Mouse (Mus musculus): ENCODE results near the gene Ankrd54.
"Not testable (repeated sequence)": the region's sequence is repeated elsewhere in the genome, so short reads cannot be mapped to it uniquely, and the experiment has no call there.

Ankrd54 gene

DNA sequence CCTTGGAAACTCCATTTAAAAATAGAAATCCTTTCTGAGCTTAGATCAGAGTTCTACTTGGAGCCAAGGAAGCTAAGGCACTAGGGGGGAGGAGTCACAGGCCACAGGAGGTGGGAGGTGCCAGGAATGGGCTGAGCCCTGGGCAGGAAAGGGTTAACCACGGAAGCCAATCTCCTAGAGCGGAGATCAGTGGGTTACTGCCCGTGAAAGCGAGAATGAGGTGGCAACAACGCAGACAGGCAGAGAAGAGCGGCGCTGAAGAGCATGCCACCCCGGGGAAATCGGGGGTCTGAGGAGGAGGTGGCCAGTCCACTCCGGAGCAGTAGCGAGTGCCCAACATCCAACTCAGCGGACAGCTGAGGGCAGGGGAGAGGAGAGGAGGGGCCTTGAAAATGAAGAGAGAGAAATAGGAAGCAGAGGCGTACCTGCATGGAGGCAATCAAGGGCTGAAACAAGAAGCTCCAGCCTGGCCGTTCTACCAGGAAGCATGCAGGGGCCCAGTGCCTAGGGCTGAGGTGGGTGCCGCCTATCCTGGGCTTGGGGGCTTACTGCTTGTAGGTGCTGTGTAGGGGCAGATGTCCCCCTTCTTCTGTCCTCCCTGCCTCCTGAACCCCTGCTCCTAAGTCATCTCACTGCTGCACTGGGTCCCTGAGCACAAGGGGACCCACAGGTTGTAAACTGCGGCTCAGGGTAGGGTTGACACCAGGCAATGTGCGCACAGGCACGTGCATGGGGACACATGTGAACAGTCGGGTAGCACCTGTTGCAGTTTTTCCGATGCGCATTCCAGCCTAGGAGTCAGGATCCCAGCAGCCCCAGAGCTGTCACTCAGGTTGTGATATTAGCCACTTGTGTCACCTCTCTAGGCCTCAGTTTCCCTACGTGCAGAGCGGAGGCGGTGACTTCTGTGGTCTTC, 21.9 kb downstream of the Ankrd54 start:
- DNase-seq: no peak

DNA sequence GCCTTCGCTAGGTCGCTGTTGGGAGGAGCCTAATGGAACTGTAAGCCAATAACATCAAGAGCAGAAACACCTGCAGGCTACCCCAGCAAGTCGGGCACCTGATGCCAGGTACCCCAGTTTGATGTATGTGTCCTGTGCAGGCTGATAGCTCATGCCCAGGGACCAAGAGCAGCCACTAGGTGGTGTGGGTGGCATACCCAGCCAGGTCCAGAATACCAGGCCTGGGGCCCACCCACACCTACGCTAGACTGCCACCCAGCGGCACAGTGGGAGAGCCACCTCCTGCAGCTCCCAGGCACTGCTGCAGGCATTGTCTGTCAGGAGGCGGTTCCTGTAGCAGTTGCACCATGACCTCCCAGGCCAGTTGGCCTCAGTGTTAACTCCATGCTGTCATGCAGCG, 23.8 kb downstream of the Ankrd54 start:
- peak; percentile 50 to 67 for DNase-seq

DNA sequence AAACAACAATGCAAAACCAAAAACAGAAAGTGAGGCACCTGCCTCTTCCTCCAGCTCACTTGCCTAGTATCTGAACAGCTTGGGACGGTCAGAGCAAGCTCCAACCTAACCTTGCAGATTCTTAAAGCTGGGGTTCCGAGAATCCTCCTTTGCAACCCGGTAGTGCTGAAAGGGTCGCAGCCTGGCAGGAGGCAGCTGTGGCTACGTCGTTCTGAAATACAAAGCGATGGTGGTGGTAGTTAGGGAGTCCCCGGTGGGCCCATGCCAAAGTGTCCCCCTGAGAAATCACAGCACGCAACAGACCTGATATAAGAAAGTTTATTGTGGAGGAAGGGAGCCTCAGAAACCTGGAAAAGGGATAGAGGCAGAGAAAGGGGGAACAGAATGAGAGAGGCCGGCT, 24.4 kb downstream of the Ankrd54 start:
- no peak for DNase-seq

DNA sequence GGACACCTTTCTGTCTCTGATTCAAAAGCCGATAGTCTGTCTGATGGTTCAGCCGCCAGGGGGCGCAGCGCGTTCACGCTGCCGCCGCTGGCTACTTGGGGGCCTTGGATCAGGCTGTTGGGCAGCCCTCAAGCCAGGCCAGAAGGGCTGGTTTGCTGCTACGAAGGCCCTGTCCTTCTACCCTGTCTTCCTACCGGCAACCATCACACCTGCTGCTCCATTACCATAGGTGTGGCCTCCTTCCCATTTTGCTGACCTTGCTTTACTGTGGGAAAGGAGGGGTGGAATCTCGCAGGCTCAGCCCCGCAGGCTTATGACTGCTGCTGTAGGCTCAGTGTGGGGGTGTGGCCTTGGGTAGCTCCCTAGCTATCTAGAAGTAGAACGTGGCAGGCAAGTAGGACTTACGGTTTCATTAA, 24.8 kb downstream of the Ankrd54 start:
- peak; percentile 83 to 87 for DNase-seq

DNA sequence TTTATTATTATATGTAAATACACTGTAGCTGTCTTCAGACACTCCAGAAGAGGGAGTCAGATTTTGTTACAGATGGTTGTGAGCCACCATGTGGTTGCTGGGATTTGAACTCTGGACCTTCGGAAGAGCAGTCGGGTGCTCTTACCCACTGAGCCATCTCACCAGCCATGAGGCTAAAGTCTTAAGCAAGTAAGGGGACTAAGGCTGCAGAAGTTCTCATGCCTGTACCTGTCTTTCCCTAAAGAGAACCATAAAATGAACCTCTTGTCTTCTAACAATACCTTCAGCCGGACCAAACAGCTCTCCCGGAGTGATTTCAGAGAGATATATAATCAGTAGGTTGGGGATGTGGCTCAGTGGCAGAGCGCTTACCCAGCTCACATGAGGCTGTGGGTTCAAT, 30.8 kb downstream of the Ankrd54 start:
- DNase-seq: not testable (repeated sequence)

DNA sequence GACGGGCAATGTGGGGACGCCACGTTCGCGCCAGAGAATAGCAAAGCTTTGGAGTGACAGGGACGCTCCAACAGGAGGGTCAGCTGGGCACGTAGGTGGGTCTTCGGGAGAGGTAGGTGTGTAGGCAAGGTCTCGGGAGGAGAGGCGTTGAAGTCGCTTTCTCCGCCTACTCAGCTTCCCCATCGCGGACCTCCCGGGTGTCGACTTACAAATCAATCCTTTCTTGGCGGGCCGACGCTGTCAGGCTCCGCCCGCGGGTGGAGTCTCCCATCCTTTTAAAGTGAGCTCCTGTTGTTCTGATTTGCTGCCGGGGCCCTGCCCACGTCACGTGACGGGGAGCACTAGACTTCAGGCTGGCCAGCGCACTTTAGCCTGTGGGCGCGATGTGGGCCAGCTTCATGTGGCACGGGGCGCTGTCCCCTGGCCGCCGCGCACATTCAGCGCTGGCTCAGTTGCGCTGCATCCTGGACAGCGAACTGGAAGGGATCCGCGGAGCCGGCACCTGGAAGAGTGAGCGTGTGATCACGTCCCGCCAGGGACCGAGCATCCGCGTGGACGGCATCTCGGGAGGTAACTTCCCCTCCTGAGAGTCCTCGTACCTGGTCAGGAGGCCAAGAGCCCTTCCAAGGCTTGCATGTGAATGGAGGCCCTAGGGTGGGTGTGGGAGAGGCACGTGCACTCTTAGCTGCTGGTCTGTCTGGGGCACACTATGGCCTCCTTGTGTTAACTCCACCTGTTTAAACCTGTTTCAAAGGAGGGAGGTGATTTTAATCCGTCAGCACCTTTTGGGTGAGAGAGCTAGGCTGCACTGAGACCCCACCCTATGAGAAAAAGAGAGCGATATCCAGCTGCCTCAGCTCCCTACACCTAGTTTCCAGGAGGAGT, 31.9 kb downstream of the Ankrd54 start:
- peak; percentile 86 to 89 for DNase-seq

DNA sequence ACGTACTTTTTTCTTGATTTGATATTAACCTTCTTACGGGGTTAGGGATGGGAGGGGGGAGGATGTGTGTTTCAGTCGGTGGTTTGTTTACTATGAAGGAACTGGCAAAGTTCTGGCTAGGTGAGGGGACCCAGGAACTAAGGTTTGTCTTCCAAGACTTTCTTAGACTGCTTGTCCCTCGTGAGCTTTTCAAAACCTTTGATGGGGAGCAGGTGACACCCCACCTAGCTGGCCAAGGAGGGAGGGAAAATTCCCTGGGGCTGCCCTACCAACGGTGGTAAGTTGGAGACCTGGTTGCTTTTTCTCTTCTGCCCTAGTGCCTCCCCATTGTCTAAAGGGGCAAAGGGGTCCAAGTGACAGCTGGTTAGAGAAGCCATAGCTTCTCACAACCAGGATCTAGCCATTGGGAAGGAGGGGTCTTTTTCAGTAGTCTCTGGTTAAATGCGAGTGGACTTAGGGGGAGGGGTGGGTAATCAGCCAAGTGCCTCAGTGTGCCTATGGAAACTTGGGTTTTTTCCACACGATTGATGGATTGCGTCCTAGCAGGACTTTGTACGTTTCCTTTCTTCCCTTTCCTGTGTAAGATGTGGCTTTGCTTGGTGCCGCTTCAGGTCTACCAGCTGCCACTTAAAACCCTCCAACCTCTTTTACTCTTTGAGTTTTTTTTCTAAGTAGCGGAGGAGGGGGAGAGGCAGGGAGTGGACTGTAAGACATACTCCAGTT, 33.0 kb downstream of the Ankrd54 start:
- DNase-seq: no peak

DNA sequence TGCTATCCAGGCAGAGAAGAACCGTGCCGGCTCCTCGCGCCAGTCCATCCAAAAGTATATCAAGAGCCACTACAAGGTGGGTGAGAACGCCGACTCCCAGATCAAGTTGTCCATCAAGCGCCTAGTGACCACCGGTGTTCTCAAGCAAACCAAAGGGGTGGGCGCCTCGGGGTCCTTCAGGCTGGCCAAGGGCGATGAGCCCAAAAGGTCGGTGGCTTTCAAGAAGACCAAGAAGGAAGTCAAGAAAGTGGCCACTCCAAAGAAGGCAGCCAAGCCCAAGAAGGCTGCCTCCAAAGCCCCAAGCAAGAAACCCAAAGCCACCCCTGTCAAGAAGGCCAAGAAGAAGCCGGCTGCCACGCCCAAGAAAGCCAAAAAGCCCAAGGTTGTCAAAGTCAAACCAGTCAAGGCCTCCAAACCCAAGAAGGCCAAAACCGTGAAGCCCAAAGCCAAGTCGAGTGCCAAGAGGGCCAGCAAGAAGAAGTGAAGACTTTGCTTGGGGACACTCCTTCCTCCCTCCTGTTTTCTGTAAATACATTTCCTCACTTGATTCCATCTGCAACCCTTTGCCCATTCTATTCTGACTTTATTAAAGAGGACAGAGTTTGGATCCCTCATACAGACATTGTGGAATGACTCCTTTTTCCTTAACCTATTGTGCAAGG, 33.7 kb downstream of the Ankrd54 start:
- no peak for DNase-seq

DNA sequence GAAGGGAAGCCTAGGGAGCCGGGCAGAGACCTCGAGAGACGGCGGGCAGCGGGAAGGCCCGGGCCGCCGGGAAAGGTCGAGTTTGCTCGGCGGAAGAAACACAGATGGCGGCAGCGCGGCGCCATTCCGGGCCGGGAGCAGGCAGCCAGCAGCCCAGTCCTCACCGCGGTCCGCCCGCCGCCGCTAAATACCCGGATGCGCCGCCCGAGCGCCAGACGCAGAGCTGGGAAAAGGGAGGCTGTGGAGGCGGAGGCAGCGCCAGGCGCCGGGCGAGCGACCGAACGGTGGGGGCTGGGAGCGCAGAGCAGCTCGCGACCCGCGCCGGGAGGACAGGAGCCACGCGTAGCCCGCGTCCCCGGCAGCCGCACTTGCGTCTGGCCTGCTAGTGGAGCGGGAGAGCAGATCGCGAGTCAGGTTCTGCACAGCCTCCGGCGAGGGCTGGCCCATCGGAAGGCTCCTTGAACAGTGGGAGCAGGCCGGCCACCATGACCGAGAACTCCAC, 34.4 kb downstream of the Ankrd54 start, which contains the start of gene H1f0:
Gene H1f0 (plus strand): TSS at position 214 of the 502 bp plus-strand sequence.
- DNase-seq: peak; percentile 97 to 98

DNA sequence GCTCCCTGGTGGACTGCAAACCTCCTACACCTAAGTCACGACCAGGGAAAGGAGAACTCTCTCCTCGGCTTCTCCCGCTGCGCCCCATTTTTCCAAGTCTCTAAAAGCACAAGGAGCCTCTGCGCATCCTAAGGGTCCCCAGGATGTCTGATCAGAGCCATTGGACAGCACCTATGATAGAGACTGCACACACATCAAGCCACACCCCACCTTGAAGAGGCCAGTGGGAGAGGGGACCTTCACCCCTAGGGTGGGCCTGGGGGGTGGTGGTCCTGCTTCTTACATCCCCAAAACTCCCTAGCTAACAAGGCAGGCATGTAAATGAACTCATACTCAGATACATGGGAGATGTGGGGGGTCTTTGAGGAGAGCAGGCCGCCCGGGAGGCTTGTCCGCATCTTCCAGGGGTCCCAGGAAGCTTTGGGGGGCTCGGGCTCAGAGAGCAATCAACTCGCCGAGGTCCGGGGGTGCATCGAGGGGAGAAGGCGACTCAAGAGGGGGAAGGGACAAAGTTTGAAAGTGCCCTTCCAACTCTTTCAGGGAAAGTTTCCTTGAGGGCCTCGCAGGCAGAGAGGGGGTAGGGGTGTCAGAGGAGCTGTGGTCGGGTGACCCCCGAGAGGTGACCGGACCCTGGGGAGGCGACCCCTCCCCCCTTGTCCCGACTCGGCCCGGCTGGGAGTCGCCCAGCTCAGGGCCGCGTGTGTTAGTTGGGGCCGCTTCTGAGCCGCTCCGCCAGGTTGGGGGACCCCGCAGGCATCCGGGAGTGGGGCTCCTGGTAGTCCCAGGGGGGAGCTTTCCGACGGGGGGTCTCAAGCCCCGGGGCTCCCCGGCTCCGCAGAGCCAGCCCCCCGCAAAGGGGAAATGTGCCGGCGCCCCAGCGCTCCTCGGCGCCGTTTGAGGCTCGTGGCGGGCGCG, 35.1 kb downstream of the Ankrd54 start:
- peak; percentile 41 to 57 for DNase-seq

DNA sequence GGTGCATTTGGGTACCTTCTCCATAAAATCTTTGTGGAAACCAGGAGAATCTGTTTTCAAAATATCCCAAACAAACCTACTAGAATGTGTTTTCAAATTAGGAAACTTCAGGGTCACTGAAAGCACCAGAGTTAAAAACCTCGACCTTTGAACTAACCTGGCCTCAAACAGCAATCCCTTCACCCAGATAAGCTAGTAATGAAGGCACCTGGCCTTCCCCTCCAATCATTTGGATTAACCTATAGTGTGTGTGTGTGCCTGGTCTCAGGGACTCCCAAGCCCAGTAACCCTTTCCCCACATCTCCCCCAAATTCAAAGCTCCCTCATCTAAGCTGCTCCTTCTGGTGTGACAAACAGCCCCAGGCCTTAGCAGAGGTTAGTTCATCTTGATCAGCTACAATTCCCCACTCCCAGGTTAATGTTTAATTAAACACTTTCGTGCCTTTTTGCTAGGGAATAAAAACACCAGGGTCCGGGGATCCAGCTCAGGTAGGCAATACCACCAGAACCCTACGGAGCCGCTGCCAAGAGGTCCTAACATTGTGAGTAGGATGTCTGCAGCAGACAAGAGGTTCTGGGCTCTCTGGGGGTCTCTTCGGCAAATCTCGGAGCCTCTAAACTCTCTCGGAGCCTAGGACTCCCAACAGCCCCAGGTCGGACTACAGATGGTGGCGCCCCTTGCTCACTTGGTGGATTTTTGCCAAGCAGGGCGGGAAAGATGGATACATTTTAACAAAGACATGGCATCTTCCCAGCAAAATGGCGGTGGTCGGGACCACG, 36.0 kb downstream of the Ankrd54 start:
- DNase-seq: peak; percentile 34 to 37

DNA sequence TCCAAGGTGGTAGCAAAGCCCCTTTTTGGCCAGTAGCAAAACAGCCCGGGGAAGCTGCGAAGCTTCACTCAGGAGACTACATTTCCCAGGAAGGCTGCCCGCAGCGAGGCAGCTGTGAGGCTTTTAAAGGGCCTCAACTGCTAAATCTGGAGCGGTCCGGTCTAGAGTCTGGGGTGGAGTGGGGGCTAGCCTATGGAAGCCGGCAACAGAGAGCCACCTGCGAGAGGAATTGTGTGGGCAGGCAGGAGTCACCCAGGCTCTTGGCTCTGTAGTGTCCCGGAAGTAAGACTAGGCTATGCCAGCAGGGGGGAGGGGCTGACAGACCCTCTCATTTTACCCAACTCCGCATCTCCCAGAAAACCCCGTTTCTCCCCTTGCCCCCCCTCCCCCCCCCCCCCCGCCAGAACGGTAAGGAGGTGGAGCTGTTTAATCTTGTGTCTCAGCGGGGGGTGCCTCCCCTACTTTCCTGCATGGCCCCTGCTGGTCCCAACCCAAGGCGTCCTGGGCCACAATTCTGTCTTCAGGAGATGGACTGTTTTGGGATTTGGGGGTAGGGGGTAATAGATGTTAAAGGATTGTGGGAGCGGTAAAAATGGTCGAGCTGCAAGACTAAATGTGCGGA, 36.9 kb downstream of the Ankrd54 start:
- peak in 1 of 2 experiments; percentile 26 for DNase-seq

DNA sequence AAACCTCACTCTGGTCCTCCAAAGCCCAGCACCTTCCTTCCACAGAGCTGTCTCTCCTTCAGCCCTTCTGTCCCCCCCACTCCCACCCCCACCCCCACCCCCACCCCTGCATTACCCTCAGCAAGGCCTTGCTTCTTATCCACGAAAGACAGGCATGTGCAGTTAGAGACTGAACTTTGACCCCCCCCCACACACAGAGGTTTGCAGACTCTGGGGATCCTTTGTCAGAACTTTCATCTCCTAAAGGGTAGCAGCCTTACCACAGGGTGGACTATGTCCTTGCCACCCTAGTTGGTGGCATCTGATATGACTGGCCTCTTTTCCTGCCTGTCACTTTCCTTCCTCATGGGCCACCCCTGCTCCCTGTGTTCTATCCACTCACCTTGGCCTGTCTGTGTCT, 39.3 kb downstream of the Ankrd54 start:
- DNase-seq: no peak

DNA sequence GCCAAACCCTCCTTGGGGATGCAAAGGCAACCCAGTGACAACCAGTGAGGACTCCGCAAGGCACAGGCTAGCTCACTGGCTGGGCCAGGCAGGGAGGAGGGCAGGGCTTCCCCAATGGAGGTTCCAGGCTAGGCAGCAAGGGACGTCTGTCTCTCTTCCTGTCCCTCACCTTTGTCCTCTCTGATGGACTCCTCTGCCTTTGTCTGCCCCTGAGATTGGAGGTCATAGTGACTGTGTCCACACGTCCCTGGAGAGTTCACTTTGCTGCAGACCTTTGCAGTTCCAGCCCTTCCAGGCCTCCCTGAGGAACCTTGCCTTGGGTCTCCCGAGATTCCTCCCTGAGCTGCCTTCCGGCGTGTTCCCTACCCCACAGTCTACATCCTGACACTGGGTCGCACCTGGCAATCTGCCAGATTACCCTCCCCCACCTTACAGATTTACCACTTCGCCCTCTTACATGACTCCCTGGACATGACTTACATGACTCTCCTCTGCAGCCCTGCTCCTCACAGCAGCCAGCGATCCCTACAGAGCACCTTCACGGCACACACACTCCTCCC, 39.9 kb downstream of the Ankrd54 start:
- DNase-seq: no peak

DNA sequence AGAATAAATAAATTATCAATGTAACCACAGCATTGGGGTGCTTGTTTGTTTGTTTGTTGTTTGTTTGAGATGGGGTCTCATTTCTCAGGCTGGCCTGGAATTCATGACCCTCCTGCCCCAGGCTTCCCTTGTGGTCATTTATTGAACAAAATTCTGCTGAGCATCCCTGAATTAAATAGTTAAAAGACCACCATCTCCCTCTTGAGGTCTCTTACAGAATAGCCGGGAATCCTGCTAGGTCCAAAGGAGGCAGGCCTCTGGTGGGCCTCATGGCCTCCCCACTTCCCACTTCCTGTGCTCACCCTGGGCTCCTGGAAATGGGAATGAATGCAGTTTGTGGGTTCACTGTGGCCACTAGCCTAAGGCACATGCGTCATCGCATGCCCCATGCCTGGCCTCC, 43.8 kb downstream of the Ankrd54 start:
- no peak for DNase-seq

DNA sequence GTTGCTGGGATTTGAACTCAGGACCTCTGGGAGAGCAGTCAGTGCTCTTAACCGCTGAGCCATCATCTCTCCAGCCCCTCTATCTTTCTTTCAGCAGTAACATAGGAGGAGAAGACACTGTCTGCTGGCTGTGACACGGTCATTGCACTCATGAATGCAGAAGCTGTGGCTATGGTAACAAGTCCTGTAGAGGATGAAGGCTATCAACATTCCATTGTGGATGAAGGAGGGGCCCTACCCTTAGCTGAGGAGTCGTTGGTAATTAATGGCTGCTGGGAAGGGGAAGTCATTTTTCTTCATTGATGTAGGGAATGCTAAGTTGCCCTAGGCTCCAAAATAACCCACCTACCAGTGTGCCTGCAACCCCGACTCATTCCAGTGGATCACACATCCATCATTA, 44.5 kb downstream of the Ankrd54 start:
- DNase-seq: no peak

DNA sequence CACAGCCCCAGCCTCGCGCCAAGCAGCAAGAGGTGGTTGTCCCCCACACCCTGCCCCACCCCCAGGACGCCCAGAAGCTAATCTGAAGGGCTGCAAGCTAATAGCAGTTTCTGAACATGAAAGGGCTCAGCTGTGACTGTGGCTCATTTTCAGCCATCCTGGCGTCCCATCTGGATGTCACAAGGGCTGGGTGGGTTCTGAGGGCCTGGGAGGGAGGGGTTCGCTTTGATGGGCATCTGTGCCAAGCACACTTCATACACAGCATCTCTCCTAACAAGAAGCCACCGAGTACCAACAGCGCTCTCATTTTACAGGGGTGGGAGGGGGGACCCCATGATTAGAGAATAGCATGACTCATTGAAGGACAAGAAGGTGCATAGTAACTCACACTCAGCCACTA, 49.3 kb downstream of the Ankrd54 start:
- DNase-seq: no peak

DNA sequence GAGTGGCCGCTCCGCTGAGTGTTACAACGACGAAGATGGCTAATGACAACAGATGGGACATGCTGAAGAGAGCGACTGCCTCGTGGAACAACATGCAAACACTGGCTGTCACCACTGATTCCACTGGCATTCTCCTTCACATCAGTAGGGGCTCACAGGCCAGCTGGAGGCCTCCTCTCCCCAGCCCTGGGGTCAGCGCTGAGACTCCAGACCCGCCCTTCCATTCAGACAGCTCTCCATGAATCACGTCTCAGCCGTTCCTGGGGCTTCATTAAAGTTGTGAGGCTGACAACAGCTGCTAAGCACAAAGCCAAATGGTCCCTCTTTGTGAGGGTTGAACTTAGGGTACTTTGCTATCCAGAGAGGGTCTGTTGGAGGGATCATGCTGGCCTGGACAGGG, 51.1 kb downstream of the Ankrd54 start:
- DNase-seq: no peak

DNA sequence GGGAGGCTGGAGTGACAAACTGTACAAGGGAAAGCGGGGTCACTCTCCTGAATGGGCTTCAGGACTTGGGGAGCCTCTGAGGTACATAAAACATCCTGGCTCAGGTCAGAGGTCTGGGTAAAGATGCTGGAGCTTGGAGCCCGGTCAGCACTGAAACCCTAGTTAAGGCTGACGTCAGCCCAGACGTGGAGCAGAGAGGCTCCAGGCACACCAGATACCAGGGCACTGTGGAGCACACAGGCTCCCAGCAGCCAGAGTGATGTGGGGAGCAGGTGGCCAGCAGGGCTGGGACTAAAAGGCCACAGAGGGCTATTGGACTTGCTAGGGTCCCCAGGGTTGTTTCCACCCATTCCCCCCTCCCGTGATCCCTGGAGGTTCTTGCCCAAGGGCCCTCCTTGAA, 53.0 kb downstream of the Ankrd54 start:
- no peak for DNase-seq

Measured in cerebellum, postnatal 36 days (tissue).